Mouse (Mus musculus) E14TG2a.4 (cell line): Measurements from ENCODE around the gene Gart.

ENCODE experiments used
- CTCF ChIP-seq: conservative IDR thresholded peaks from 2 replicates; pipeline ENCODE4 v1.5.1; 2014; ENCODE audit warnings: low read length
- NANOG ChIP-seq: IDR thresholded peaks from 2 replicates; pipeline ENCODE4 v1.6.1; 2014; ENCODE audit warnings: borderline replicate concordance, low read length, mixed read lengths
- POU5F1 ChIP-seq: IDR thresholded peaks from 2 replicates; pipeline ENCODE4 v1.6.1; 2014; ENCODE audit warnings: low read length, borderline replicate concordance

- TF ChIP-seq CTCF = no peak
- no peak for TF ChIP-seq POU5F1
- TF ChIP-seq NANOG = no peak
Observed at GRCm38 (mm10) chr16:91628673-91629072, 18.1 kb downstream of the Gart start.
